Mouse (Mus musculus): Measurements from ENCODE around the gene Map7. TPM values are rescaled to one million over a fixed set of nuclear protein-coding genes. Genes with fewer than 3 reads are reported as not detected.

Map7 gene
- polyA plus RNA-seq, 1 experiment from 2014 or later, result 14.5 TPM

- ChIA-PET CTCF (interaction anchor here (1.4 kb wide), 1 partner anchor 9 kb away, joined by 4 read pairs; no protein-coding TSS in a partner anchor), POLR2A (no interaction called here)
- in situ Hi-C loops (cut with MboI; ENCODE audit: low pct_unique_long_range_greater_than_20kb), result no loop called here
- H3K27me3 ChIP-seq, result no peaks in the 10 kb centered on the region
- TF ChIP-seq CTCF (IDR thresholded peaks at IDR 0.05), result no peak
- ATAC-seq, result no peak
- DNase-seq (ENCODE audit: low read depth, low spot score), result no peak
Observed at GRCm38 (mm10) chr10:20245082-20245481, 96.8 kb downstream of the Map7 start.

- ChIA-PET CTCF (no interaction called here), POLR2A (interaction anchor here (0.5 kb wide), 1 partner anchor 587 kb away, joined by 3 read pairs; no protein-coding TSS in a partner anchor)
- DNase-seq (ENCODE audit: low read depth, low spot score), result no peak
- no peak for ATAC-seq
- H3K27me3 ChIP-seq, result no peaks in the 10 kb centered on the region
- no peak for TF ChIP-seq CTCF (IDR thresholded peaks at IDR 0.05)
- in situ Hi-C loops (cut with MboI; ENCODE audit: low pct_unique_long_range_greater_than_20kb), result no loop called here
Observed at GRCm38 (mm10) chr10:20249091-20249490, 100.8 kb downstream of the Map7 start.

GRCm38 (mm10) chr10:20255579-20255978 is 107.3 kb downstream of the Map7 start:
- in situ Hi-C loops (cut with MboI; ENCODE audit: low pct_unique_long_range_greater_than_20kb), result no loop called here

DNA sequence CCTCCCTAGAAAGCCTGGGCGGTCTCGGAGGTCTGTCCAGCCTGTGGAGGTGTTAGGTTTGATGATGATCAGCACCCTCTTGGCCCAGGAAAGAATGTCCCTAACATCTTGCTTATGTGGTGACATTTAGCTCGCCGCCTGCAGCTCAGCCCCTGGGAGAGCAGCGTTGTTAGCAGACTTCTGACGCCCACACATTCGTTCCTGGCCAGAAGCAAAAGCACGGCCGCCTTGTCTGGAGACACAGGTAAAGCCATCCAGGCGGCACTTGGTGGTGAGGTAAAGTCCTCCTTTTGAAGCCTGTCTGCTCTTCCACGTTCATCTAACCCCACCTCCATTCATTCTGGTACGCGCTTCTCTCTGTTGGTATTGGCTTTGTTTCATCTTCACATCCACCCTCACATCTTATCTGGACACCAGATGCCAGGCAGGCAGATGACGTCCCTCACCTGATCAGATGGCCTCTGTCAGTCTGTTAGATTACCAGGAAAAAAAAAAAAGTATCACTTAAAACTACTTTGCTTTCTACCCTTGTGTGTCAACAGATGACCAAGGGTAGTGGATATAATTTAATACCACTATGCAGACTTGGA is 108.9 kb downstream of the Map7 start:
- ChIA-PET POLR2A (no interaction called here), CTCF (no interaction called here)
- no peaks in the 10 kb centered on the region for H3K27me3 ChIP-seq
- no peak for TF ChIP-seq CTCF (IDR thresholded peaks at IDR 0.05)
- in situ Hi-C loops (cut with MboI; ENCODE audit: low pct_unique_long_range_greater_than_20kb), result no loop called here
- ATAC-seq (no peak), DNase-seq (ENCODE audit: low read depth, low spot score) (no peak)

More at GRCm38 (mm10) chr10:20255579-20255978, 107.3 kb downstream of the Map7 start:
- ATAC-seq (no peak), DNase-seq (ENCODE audit: low read depth, low spot score) (no peak)
- TF ChIP-seq CTCF (IDR thresholded peaks at IDR 0.05), result no peak
- CTCF ChIA-PET, result no interaction called here
- no peaks in the 10 kb centered on the region for H3K27me3 ChIP-seq
- POLR2A ChIA-PET, result interaction anchor here (0.6 kb wide), 1 partner anchor 347 kb away, joined by 3 read pairs; no protein-coding TSS in a partner anchor

- DNase-seq (ENCODE audit: low read depth, low spot score) (no peak), ATAC-seq (no peak)
- TF ChIP-seq CTCF (IDR thresholded peaks at IDR 0.05), result no peak
- H3K27me3 ChIP-seq, result no peaks in the 10 kb centered on the region
- ChIA-PET POLR2A (interaction anchor here (1.5 kb wide), 1 partner anchor 14 kb away, joined by 3 read pairs; no protein-coding TSS in a partner anchor), CTCF (no interaction called here)
- in situ Hi-C loops (cut with MboI; ENCODE audit: low pct_unique_long_range_greater_than_20kb), result no loop called here
Observed at GRCm38 (mm10) chr10:20257721-20258720, 109.8 kb downstream of the Map7 start.

DNA sequence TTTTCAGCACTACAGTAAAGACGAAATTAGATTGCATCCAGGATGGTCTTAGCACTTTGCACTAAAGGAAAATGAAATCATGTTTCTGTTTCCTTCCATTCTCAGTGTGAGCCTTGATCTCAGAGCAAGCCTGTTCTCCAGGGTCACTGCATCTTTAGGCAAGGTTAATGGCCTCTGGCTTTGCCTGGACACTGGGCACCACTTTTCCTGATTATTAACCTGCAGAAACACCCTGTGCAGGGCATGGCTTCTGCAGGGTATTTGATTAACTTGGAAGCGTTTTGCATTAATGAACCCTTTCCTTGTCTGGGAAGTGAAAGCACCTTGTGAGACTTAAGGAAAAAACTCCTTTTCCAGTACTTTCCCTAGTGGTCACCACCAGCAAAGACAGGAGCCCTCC is 111.2 kb downstream of the Map7 start:
- ChIA-PET CTCF (no interaction called here), POLR2A (interaction anchor here (1.5 kb wide), 1 partner anchor 16 kb away, joined by 3 read pairs; no protein-coding TSS in a partner anchor)
- ATAC-seq, result no peak
- H3K27me3 ChIP-seq, result no peaks in the 10 kb centered on the region
- no peak for TF ChIP-seq CTCF (IDR thresholded peaks at IDR 0.05)
- in situ Hi-C loops (cut with MboI; ENCODE audit: low pct_unique_long_range_greater_than_20kb), result no loop called here
- no peak for DNase-seq (ENCODE audit: low read depth, low spot score)

- CTCF ChIA-PET, result interaction anchor here (1.2 kb wide), 1 partner anchor 10 kb away, joined by 3 read pairs; no protein-coding TSS in a partner anchor
- no peak for ATAC-seq
Observed at GRCm38 (mm10) chr10:20262896-20263295, 114.6 kb downstream of the Map7 start.

DNA sequence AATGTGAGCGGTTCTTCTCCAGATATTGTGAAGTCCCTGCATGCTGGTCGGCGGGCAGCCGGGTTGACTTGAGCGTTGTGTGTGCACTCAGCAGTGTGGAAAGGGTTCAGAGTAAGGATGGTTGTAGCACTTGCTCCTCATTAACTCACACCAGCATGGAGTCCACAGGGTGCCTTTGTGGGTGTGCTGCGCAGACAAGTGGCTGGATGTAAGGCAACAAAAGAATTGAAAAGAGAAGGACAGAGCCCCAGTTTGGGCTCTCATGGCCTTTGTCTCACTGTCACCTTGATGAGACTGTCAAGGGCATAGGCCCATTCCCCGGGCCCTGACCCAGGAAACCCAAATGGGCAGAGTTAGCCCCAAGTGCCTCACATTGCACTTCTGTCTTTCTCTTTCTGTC is 116.2 kb downstream of the Map7 start:
- CTCF ChIA-PET, result no interaction called here
- no peak for DNase-seq (ENCODE audit: low read depth, low spot score)
- H3K27me3 ChIP-seq, result no peaks in the 10 kb centered on the region
- POLR2A ChIA-PET, result no interaction called here
- in situ Hi-C loops (cut with MboI; ENCODE audit: low pct_unique_long_range_greater_than_20kb), result no loop called here
- no peak for ATAC-seq
- TF ChIP-seq CTCF (IDR thresholded peaks at IDR 0.05), result no peak

More at GRCm38 (mm10) chr10:20262896-20263295, 114.6 kb downstream of the Map7 start:
- TF ChIP-seq CTCF (IDR thresholded peaks at IDR 0.05), result no peak
- no peak for DNase-seq (ENCODE audit: low read depth, low spot score)
- H3K27me3 ChIP-seq, result no peaks in the 10 kb centered on the region
- in situ Hi-C loops (cut with MboI; ENCODE audit: low pct_unique_long_range_greater_than_20kb), result no loop called here
- POLR2A ChIA-PET, result no interaction called here

DNA sequence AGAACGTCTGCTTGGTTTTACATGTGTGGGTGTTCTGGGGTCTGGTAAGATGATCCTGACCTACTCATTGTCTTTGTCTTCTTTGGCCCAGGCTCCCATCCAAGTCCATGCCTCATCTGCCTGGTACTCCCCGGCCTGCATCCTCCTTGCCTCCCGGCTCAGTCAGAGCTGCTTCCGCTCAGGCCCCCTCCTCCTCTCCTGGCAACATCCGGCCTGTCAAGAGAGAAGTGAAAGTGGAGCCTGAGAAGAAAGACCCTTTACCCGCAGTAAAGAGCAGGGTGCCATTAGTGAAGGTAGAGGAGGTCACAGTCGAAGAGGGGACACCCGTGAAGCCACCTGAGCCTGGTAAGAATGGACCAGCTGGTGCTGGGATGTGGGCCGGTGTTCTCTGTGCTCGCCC is 118.8 kb downstream of the Map7 start:
- ATAC-seq (no peak), DNase-seq (ENCODE audit: low read depth, low spot score) (no peak)
- ChIA-PET POLR2A (interaction anchor here (0.5 kb wide), 1 partner anchor 19 kb away, joined by 3 read pairs; no protein-coding TSS in a partner anchor), CTCF (no interaction called here)
- in situ Hi-C loops (cut with MboI; ENCODE audit: low pct_unique_long_range_greater_than_20kb), result no loop called here
- H3K27me3 ChIP-seq, result no peaks in the 10 kb centered on the region
- TF ChIP-seq CTCF (IDR thresholded peaks at IDR 0.05), result no peak

- in situ Hi-C loops (cut with MboI; ENCODE audit: low pct_unique_long_range_greater_than_20kb), result no loop called here
- no peak for ATAC-seq
- TF ChIP-seq CTCF (IDR thresholded peaks at IDR 0.05), result no peak
- no peak for DNase-seq (ENCODE audit: low read depth, low spot score)
- ChIA-PET POLR2A (no interaction called here), CTCF (no interaction called here)
- H3K27me3 ChIP-seq, result no peaks in the 10 kb centered on the region
Observed at GRCm38 (mm10) chr10:20268945-20269344, 120.7 kb downstream of the Map7 start.

DNA sequence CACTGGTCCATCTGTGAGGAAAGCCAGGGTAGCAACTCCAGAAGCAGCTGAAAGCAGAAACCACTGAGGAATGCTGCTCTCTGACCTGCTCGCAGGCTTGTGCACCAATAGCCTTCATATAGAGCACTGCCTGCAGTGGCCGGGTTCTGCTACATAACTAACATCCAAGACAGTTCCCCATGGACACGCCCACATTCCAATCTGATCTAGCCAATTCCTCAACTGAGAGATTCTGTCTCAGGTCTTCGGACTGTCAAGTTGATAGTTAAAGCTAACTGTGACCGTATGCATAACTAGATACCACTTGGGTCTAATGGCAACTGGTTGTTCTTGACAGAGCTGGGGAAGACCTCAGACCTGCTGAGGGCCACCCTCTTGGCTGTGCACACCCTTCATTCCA is 124.1 kb downstream of the Map7 start:
- DNase-seq (ENCODE audit: low read depth, low spot score), result no peak
- ChIA-PET POLR2A (interaction anchor here (0.6 kb wide), 1 partner anchor 77 kb away, joined by 4 read pairs; no protein-coding TSS in a partner anchor), CTCF (interaction anchor here (1.0 kb wide), 1 partner anchor 9 kb away, joined by 4 read pairs; no protein-coding TSS in a partner anchor)
- H3K27me3 ChIP-seq, result no peaks in the 10 kb centered on the region
- ATAC-seq, result no peak
- TF ChIP-seq CTCF (IDR thresholded peaks at IDR 0.05), result no peak
- in situ Hi-C loops (cut with MboI; ENCODE audit: low pct_unique_long_range_greater_than_20kb), result no loop called here
